Mouse (Mus musculus) heart, postnatal 0 days (tissue): ENCODE measurements around the gene Trank1.

Experiments used
- CTCF ChIP-seq: IDR thresholded peaks from 2 replicates; pipeline ENCODE4 v1.5.1; 2016; ENCODE audit warnings: antibody characterized with exemption, control low read depth, low read depth
- EP300 ChIP-seq: IDR thresholded peaks from 2 replicates; pipeline ENCODE4 v1.6.1; 2016; ENCODE audit warnings: antibody characterized with exemption, low read depth

- TF ChIP-seq CTCF (no peak), EP300 (no peak)
Observed at GRCm38 (mm10) chr9:111412471-111413160, 101.1 kb downstream of the Trank1 start.
